Mouse (Mus musculus): Measurements from ENCODE around the gene Plekhm2. TPM values are rescaled to one million over a fixed set of nuclear protein-coding genes. Genes with fewer than 3 reads are reported as not detected.

Plekhm2 gene
- total and polyA plus RNA-seq, 3 experiments: 12.4 to 28.2 (median 13.7) TPM

DNA sequence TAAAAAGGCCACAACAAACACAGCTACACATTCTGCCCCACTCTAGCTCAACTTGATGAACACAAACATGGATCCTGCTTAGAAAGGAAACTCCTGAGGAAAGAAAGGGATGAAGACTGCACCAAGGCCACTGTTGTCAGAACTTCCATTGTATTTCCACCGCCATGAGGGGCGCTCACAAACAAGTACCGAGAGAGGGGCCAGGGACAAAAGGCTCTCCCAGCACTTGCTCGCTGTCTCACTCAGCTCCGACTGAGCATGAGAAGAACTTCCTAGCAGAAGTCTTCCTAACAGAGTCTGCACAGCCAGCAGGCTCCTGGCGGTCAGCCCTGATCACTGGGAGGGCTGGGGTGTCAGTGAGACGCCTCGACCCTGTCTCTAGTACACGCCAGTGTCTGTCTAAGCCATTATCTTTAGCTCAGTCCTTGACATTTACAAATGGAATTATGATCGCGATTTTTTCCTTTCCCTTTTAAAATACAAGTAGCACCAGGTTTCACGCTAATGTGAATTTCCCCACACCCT lies 18.1 kb upstream of the Plekhm2 start:
- dilution Hi-C loops (cut with MboI; ENCODE audit: extremely low pct_ligation_motif_present, extremely low pct_unique_long_range_greater_than_20kb, low sequenced_read_pairs) (no loop called here), in situ Hi-C loops (cut with MboI; ENCODE audit: low pct_ligation_motif_present, low pct_unique_long_range_greater_than_20kb, low sequenced_read_pairs) (no loop called here)
- Histone ChIP-seq H3K27me3 (replicated peaks) (no peaks in the 10 kb centered on the region), H3K4me1 (ENCODE audit: control insufficient read depth in 1 of 2, insufficient read depth in 2 of 2) (peaks cover 0 to 11% of the 10 kb centered on the region in 2 experiments; a peak in 2 of 4 replicates), H3K79me2 (replicated peaks; ENCODE audit: control insufficient read depth, extremely low read depth, insufficient read depth, poor library complexity, severe bottlenecking) (no peaks in the 10 kb centered on the region), H3K4me2 (ENCODE audit: insufficient read depth, low read depth, poor library complexity, severe bottlenecking) (no peak overlapping the region), H3K9me3 (replicated peaks; ENCODE audit: low read length) (no peaks in the 10 kb centered on the region), H3K36me3 (replicated peaks in 1 of 2; ENCODE audit: control insufficient read depth in 1 of 2, insufficient read depth in 1 of 2, low read length in 1 of 2) (peaks cover 40 to 74% of the 10 kb centered on the region in 2 experiments), H3K9ac (ENCODE audit: insufficient read depth, low read depth) (no peak overlapping the region), H3K27ac (ENCODE audit: insufficient read depth, low read depth) (no peak overlapping the region), H3K4me3 (replicated peaks in 1 of 3; ENCODE audit: low read depth in 2 of 3, low read length in 2 of 3, poor library complexity in 1 of 3) (no peak overlapping the region)
- no peak for TF ChIP-seq TBP (conservative IDR thresholded peaks at IDR 0.05; ENCODE audit: low read depth, low read length)
- no peak for TF ChIP-seq JUND (conservative IDR thresholded peaks at IDR 0.05; ENCODE audit: low read depth, low read length)
- TF ChIP-seq JUN (IDR thresholded peaks at IDR 0.05; ENCODE audit: insufficient read depth, low read depth, low read length): no peak
- TF ChIP-seq HCFC1 (IDR thresholded peaks at IDR 0.05; ENCODE audit: low read depth, low read length): no peak
- TF ChIP-seq RCOR1 (conservative IDR thresholded peaks at IDR 0.05; ENCODE audit: low read depth, low read length): no peak
- DNase-seq (ENCODE audit: extremely low read depth): no peak

DNA sequence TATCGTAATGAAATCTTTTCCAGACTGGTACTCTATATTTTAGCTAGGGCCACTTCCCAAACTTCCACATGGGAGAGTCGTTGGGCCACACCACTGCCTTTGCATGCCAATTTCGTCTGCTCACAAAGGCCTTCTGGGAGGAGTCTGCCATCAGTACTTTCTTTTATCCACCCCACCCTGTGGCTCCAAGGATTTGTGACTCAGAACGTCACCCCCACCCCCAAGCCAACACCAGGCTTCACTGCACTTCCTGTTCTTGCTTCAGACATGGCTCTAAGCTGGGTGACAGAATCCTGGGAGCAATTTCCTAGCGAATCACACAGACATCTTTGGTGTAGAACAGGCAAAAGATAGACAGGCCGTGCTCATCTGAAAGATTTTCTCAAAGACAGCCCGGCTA lies 17.1 kb upstream of the Plekhm2 start:
- Histone ChIP-seq H3K4me2 (ENCODE audit: insufficient read depth, low read depth, poor library complexity, severe bottlenecking) (no peak overlapping the region), H3K9me3 (replicated peaks; ENCODE audit: low read length) (no peaks in the 10 kb centered on the region), H3K9ac (ENCODE audit: insufficient read depth, low read depth) (no peak overlapping the region), H3K27me3 (replicated peaks) (no peaks in the 10 kb centered on the region), H3K36me3 (replicated peaks in 1 of 2; ENCODE audit: control insufficient read depth in 1 of 2, insufficient read depth in 1 of 2, low read length in 1 of 2) (peaks cover 37 to 71% of the 10 kb centered on the region in 2 experiments), H3K79me2 (replicated peaks; ENCODE audit: control insufficient read depth, extremely low read depth, insufficient read depth, poor library complexity, severe bottlenecking) (no peaks in the 10 kb centered on the region), H3K4me3 (replicated peaks in 1 of 3; ENCODE audit: low read depth in 2 of 3, low read length in 2 of 3, poor library complexity in 1 of 3) (no peak overlapping the region), H3K4me1 (ENCODE audit: control insufficient read depth in 1 of 2, insufficient read depth in 2 of 2) (peaks cover 4 to 18% of the 10 kb centered on the region in 2 experiments), H3K27ac (ENCODE audit: insufficient read depth, low read depth) (no peak overlapping the region)
- dilution Hi-C loops (cut with MboI; ENCODE audit: extremely low pct_ligation_motif_present, extremely low pct_unique_long_range_greater_than_20kb, low sequenced_read_pairs) (no loop called here), in situ Hi-C loops (cut with MboI; ENCODE audit: low pct_ligation_motif_present, low pct_unique_long_range_greater_than_20kb, low sequenced_read_pairs) (no loop called here)
- DNase-seq (ENCODE audit: extremely low read depth): no peak
- TF ChIP-seq ZC3H11A (IDR thresholded peaks at IDR 0.05; ENCODE audit: low read depth, low read length): no peak
- TF ChIP-seq E2F4 (IDR thresholded peaks at IDR 0.05; ENCODE audit: insufficient replicate concordance, low read depth, low read length): no peak
- TF ChIP-seq ETS1 (conservative IDR thresholded peaks at IDR 0.05; ENCODE audit: low read depth, low read length): no peak
- no peak for TF ChIP-seq RCOR1 (conservative IDR thresholded peaks at IDR 0.05; ENCODE audit: low read depth, low read length)
- no peak for TF ChIP-seq MAX (IDR thresholded peaks at IDR 0.05; ENCODE audit: low read length)
- no peak for TF ChIP-seq SIN3A (IDR thresholded peaks at IDR 0.05; ENCODE audit: low read length)
- no peak for TF ChIP-seq POLR2AphosphoS2 (IDR thresholded peaks at IDR 0.05; ENCODE audit: low read depth, low read length)

DNA sequence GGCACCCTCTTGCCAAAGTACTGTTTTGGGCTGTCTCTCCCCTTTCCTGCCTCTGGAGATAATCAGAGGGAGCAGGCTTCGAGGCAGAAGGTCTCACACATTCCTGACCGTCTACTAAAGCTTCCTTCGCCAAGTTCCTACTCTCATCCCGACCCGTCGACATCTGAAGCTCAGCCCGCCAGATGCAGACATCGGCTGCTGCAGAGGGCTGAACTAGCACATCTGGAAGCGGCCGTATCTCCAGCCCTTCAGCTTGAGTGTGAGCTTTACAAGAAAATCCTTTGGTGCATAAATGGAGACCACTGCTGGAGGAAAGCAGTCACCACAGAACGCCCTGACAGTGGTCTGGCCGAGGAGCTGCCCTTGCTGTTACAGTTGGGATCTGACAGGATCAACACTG lies 16.2 kb upstream of the Plekhm2 start:
- H3K27me3 ChIP-seq (replicated peaks): no peaks in the 10 kb centered on the region
- H3K4me1 ChIP-seq (ENCODE audit: control insufficient read depth in 1 of 2, insufficient read depth in 2 of 2): peaks cover 13 to 27% of the 10 kb centered on the region in 2 experiments
- no peak overlapping the region for H3K4me2 ChIP-seq (ENCODE audit: insufficient read depth, low read depth, poor library complexity, severe bottlenecking)
- dilution Hi-C loops (cut with MboI; ENCODE audit: extremely low pct_ligation_motif_present, extremely low pct_unique_long_range_greater_than_20kb, low sequenced_read_pairs) (no loop called here), in situ Hi-C loops (cut with MboI; ENCODE audit: low pct_ligation_motif_present, low pct_unique_long_range_greater_than_20kb, low sequenced_read_pairs) (no loop called here)
- H3K9me3 ChIP-seq (replicated peaks; ENCODE audit: low read length): no peaks in the 10 kb centered on the region
- H3K9ac ChIP-seq (ENCODE audit: insufficient read depth, low read depth): no peak overlapping the region
- no peak overlapping the region for H3K4me3 ChIP-seq (replicated peaks in 1 of 3; ENCODE audit: low read depth in 2 of 3, low read length in 2 of 3, poor library complexity in 1 of 3)
- TF ChIP-seq ZC3H11A (IDR thresholded peaks at IDR 0.05; ENCODE audit: low read depth, low read length) (no peak), SIN3A (IDR thresholded peaks at IDR 0.05; ENCODE audit: low read length) (no peak), MAZ (IDR thresholded peaks at IDR 0.05; ENCODE audit: low read depth, low read length) (no peak)
- H3K79me2 ChIP-seq (replicated peaks; ENCODE audit: control insufficient read depth, extremely low read depth, insufficient read depth, poor library complexity, severe bottlenecking): no peaks in the 10 kb centered on the region
- peaks cover 30 to 62% of the 10 kb centered on the region in 2 experiments for H3K36me3 ChIP-seq (replicated peaks in 1 of 2; ENCODE audit: control insufficient read depth in 1 of 2, insufficient read depth in 1 of 2, low read length in 1 of 2)
- no peak overlapping the region for H3K27ac ChIP-seq (ENCODE audit: insufficient read depth, low read depth)
- DNase-seq (ENCODE audit: extremely low read depth): no peak
